Mouse (Mus musculus) testis, adult 2 months (tissue): ENCODE measurements at regions not wholly inside any gene's neighbourhood (a gene's known extent, or its start where the extent isn't known, plus 50 kb on each side); places are given as distances from the start of the nearest gene placed in this dataset.

ENCODE experiments used
- CTCF ChIP-seq: fragments of 200-500 bp; IDR thresholded peaks from 2 replicates; pipeline ENCODE4 v1.5.1; 2012; ENCODE audit warnings: low read depth, mild to moderate bottlenecking, inconsistent platforms, low read length, moderate library complexity; ENCODE audit not compliant: control insufficient read depth, insufficient read depth, insufficient replicate concordance
- POLR2A ChIP-seq: fragments of 200-500 bp; IDR thresholded peaks from 2 replicates; pipeline ENCODE4 v1.6.1; 2012; ENCODE audit warnings: low read depth, mild to moderate bottlenecking, inconsistent platforms, low read length, moderate library complexity; ENCODE audit not compliant: control insufficient read depth

GRCm38 (mm10) chr2:131748791-131749190, 110.8 kb downstream of the Erv3 start:
- TF ChIP-seq POLR2A = no peak
- no peak for TF ChIP-seq CTCF
